Mouse (Mus musculus) midbrain, embryonic 11.5 days (tissue): ENCODE measurements at regions not wholly inside any gene's neighbourhood (a gene's known extent, or its start where the extent isn't known, plus 50 kb on each side); places are given as distances from the start of the nearest gene placed in this dataset.
A peak's percentile ranks its signal among the peaks of the same experiment; 100 is the strongest.

Source experiments
- ATAC-seq: fragments of 200-750 bp; cut with Nextera tagmentation; 2 replicates; pipeline ENCODE4 v1.8.0; 2017; ENCODE audit warnings: moderate TSS enrichment, moderate library complexity; ENCODE audit not compliant: low FRiP score
- DNase-seq: peaks from one replicate; pipeline ENCODE4 v3.0.0; 2015; ENCODE audit warnings: low spot score; ENCODE audit errors: missing footprints
- H3K27ac ChIP-seq: fragments of 300-500 bp; sonication (generic); 2 replicates; pipeline ENCODE4 v1.5.1; 2014; ENCODE audit warnings: low read depth, low read length
- H3K27me3 ChIP-seq: fragments of 300-500 bp; sonication (generic); 2 replicates; pipeline ENCODE4 v1.6.1; 2014; ENCODE audit warnings: mild to moderate bottlenecking, low read length, moderate library complexity, mixed read lengths; ENCODE audit not compliant: control insufficient read depth, insufficient read depth
- H3K36me3 ChIP-seq: fragments of 300-500 bp; sonication (generic); 2 replicates; pipeline ENCODE4 v1.6.1; 2014; ENCODE audit warnings: mild to moderate bottlenecking, low read length, moderate library complexity, mixed read lengths; ENCODE audit not compliant: control insufficient read depth, insufficient read depth
- H3K4me1 ChIP-seq: fragments of 300-500 bp; sonication (generic); 2 replicates; pipeline ENCODE4 v1.6.1; 2014; ENCODE audit warnings: low read length; ENCODE audit not compliant: control insufficient read depth, insufficient read depth
- H3K4me2 ChIP-seq: fragments of 300-500 bp; sonication (generic); 2 replicates; pipeline ENCODE4 v1.6.1; 2014; ENCODE audit warnings: mild to moderate bottlenecking, moderate library complexity
- H3K4me3 ChIP-seq: fragments of 300-500 bp; sonication (generic); 2 replicates; pipeline ENCODE4 v1.5.1; 2014; ENCODE audit warnings: low read depth, low read length
- H3K9ac ChIP-seq: fragments of 300-500 bp; sonication (generic); 2 replicates; pipeline ENCODE4 v1.6.1; 2014; ENCODE audit warnings: low read length
- H3K9me3 ChIP-seq: fragments of 300-500 bp; sonication (generic); 2 replicates; pipeline ENCODE4 v1.6.1; 2016; ENCODE audit warnings: low read length; ENCODE audit not compliant: control insufficient read depth
- WGBS: fragments of 180-500 bp; shearing (Covaris S2); extraction: QIAGEN DNeasy Blood & Tissue Kit; methylation state at CpG from one replicate; pipeline ENCODE4 v1.1.7; 2014; 5-methylcytosine and 5-hydroxymethylcytosine counted together

- no peaks in the 10 kb centered on the region for H3K36me3 ChIP-seq
- H3K4me1 ChIP-seq: no peaks in the 10 kb centered on the region
- H3K9ac ChIP-seq: no peak overlapping the region
- H3K4me2 ChIP-seq: no peak overlapping the region
- H3K4me3 ChIP-seq: no peak overlapping the region
- WGBS: 64% methylated on average over 8 of the region's 8 CpGs
- no peak overlapping the region for H3K27ac ChIP-seq
- ATAC-seq: no peak
- no peaks in the 10 kb centered on the region for H3K9me3 ChIP-seq
- no peak for DNase-seq
- H3K27me3 ChIP-seq: no peaks in the 10 kb centered on the region
These were observed 56.5 kb upstream of the Kit start for GRCm38 (mm10) chr5:75518213-75518612.

- Histone ChIP-seq H3K4me1 (no peaks in the 10 kb centered on the region), H3K9ac (no peak overlapping the region), H3K4me3 (no peak overlapping the region), H3K9me3 (no peaks in the 10 kb centered on the region), H3K36me3 (no peaks in the 10 kb centered on the region), H3K27me3 (no peaks in the 10 kb centered on the region), H3K4me2 (no peak overlapping the region), H3K27ac (no peak overlapping the region)
- 89% methylated on average over 4 of the region's 4 CpGs for WGBS
- ATAC-seq: no peak
- peak; percentile 8 for DNase-seq
These were observed 51.6 kb upstream of the Kit start for GRCm38 (mm10) chr5:75523041-75523678.
